In the genomic region with DNA sequence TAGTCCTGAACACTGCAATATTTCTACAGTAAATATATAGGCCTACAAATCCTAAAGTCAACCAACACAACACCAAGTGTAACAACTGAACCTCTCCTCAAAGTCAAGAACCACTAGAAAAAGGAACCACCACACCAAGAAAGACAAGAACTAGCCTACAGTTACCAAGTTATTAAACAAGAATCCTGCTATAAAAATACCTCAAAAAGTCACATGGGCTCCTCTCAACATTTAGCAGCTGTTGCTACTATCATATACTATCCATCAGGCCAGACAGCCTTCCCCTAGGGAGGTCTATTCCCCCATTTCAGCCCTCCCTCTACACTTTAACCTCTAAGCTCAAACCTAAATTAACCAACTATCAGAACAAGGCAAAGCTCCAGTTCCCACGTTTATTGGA, we compare ENCODE assay signal across 8 mouse cellular contexts. TPM values are rescaled to one million over a fixed set of nuclear protein-coding genes. Genes with fewer than 3 reads are reported as not detected.
DNase-seq lines count a peak whose midpoint lies in the region; ATAC-seq and TF ChIP-seq lines count a peak whose summit lies in the region.

No protein-coding gene starts in this region.

- peak overlapping the region; percentile 99 for H3K4me3 ChIP-seq in heart, embryonic 11.5 days (ENCODE audit: low read depth, low read length)
- peak overlapping the region; percentile 94 to 96 for H3K4me3 ChIP-seq in ES-E14 (ENCODE audit: insufficient read depth in 1 of 2, low read depth in 1 of 2, low read length in 2 of 2, poor library complexity in 1 of 2, severe bottlenecking in 1 of 2)
- H3K4me3 ChIP-seq in heart, postnatal 0 days (ENCODE audit: low read depth, low read length): peak overlapping the region; percentile 99
- H3K4me3 ChIP-seq in macrophage (ENCODE audit: inconsistent target): peak overlapping the region; percentile 64

- no peak for ATAC-seq in heart, embryonic 11.5 days (replicated peaks; ENCODE audit: insufficient number of reproducible peaks, low FRiP score, low TSS enrichment)
- no peak for ATAC-seq in heart, postnatal 0 days (ENCODE audit: insufficient read depth, low read depth)
- no peak for ATAC-seq in activated CD4-positive, CD25-positive, alpha-beta regulatory T cell, adult 4 months

- H3K9ac ChIP-seq in heart, embryonic 11.5 days (ENCODE audit: low read depth, low read length): peak overlapping the region; percentile 52; the same call in 1 of the 2 replicates
- peak overlapping the region; percentile 42; the same call in 1 of the 2 replicates for H3K9ac ChIP-seq in ES-E14 (ENCODE audit: insufficient read depth, low read depth, low read length, poor library complexity, severe bottlenecking)
- H3K9ac ChIP-seq in heart, postnatal 0 days (replicated peaks; ENCODE audit: low read depth, low read length): peak overlapping the region; percentile 97; the same call in 1 of the 2 replicates

- in situ Hi-C loops in ES-E14 (cut with MboI; ENCODE audit: low sequenced_read_pairs in 2 of 2, unreplicated experiment in 2 of 2): no loop called here

- no peak for TF ChIP-seq EP300 in heart, postnatal 0 days (IDR thresholded peaks at IDR 0.05; ENCODE audit: low read depth)

- no peaks in the 10 kb centered on the region for H3K27me3 ChIP-seq in heart, embryonic 11.5 days (ENCODE audit: control insufficient read depth, insufficient read depth, low read length)
- no peaks in the 10 kb centered on the region for H3K27me3 ChIP-seq in heart, postnatal 0 days (ENCODE audit: control insufficient read depth, insufficient read depth, low read length)

- H3K4me1 ChIP-seq in heart, embryonic 11.5 days (ENCODE audit: control insufficient read depth, insufficient read depth, low read length): peaks cover 12% of the 10 kb centered on the region
- peaks cover 7 to 9% of the 10 kb centered on the region in 2 experiments for H3K4me1 ChIP-seq in ES-E14 (ENCODE audit: control insufficient read depth in 2 of 2, insufficient read depth in 2 of 2, low read length in 2 of 2, poor library complexity in 1 of 2)
- H3K4me1 ChIP-seq in heart, postnatal 0 days (ENCODE audit: control insufficient read depth, insufficient read depth): 0 out of 2 replicates have a peak, but pooled peaks cover 4% of the 10 kb centered on the region

- no peak for DNase-seq in heart, adult 11 months
- DNase-seq in ES-E14 (ENCODE audit: low read depth, low spot score): no peak
- DNase-seq in heart, postnatal 0 days (ENCODE audit: low spot score): no peak
- no peak for DNase-seq in right cerebral cortex, adult 18-20 months
- DNase-seq in ovary, postnatal 36 days (ENCODE audit: low spot score): no peak

- H3K27ac ChIP-seq in heart, embryonic 11.5 days (ENCODE audit: low read depth, low read length): no peak overlapping the region
- H3K27ac ChIP-seq in ES-E14 (ENCODE audit: insufficient read depth, low read depth, low read length, poor library complexity, severe bottlenecking) (no peak overlapping the region), macrophage (no peak overlapping the region)
- no peak overlapping the region for H3K27ac ChIP-seq in heart, postnatal 0 days (ENCODE audit: low read depth)

- H3K79me2 ChIP-seq in macrophage (ENCODE audit: inconsistent target): peaks cover 62% of the 10 kb centered on the region

- no peaks in the 10 kb centered on the region for H3K9me3 ChIP-seq in heart, embryonic 11.5 days (replicated peaks; ENCODE audit: control insufficient read depth, low read length)
- H3K9me3 ChIP-seq in ES-E14 (ENCODE audit: control insufficient read depth, insufficient read depth, low read depth, low read length): no peaks in the 10 kb centered on the region
- no peaks in the 10 kb centered on the region for H3K9me3 ChIP-seq in heart, postnatal 0 days (replicated peaks; ENCODE audit: control insufficient read depth, low read length)

- H3K36me3 ChIP-seq in heart, embryonic 11.5 days (ENCODE audit: control insufficient read depth, insufficient read depth, low read length): peaks cover 7% of the 10 kb centered on the region
- H3K36me3 ChIP-seq in ES-E14 (ENCODE audit: control insufficient read depth, insufficient read depth, low read length, poor library complexity, severe bottlenecking) (peaks cover under 1% of the 10 kb centered on the region; the same call in 1 of the 2 replicates), macrophage (ENCODE audit: inconsistent target) (peaks cover 19% of the 10 kb centered on the region; the same call in 1 of the 2 replicates)
- peaks cover 16% of the 10 kb centered on the region for H3K36me3 ChIP-seq in heart, postnatal 0 days (replicated peaks; ENCODE audit: control insufficient read depth, insufficient read depth, low read length)

- no peak for TF ChIP-seq CTCF in heart, postnatal 0 days (IDR thresholded peaks at IDR 0.05; ENCODE audit: low read depth)

- peak overlapping the region; percentile 90 for H3K4me2 ChIP-seq in heart, embryonic 11.5 days
- H3K4me2 ChIP-seq in heart, postnatal 0 days (ENCODE audit: low read depth, low read length): peak overlapping the region; percentile 91

- WGBS in heart, embryonic 11.5 days (ENCODE audit: insufficient replicate concordance): 9% methylated on average over 1 of the region's 1 CpGs
- 7% methylated on average over 1 of the region's 1 CpGs for WGBS in heart, postnatal 0 days
- 0% methylated on average over 1 of the region's 1 CpGs for WGBS in macrophage (ENCODE audit: missing documents)

TF ChIP-seq in ES-E14, 5 proteins besides CTCF, POLR2A, EP300 and RAD21:
- no peak for TF ChIP-seq ZC3H11A (IDR thresholded peaks at IDR 0.05; ENCODE audit: borderline replicate concordance, low read depth, low read length)
- no peak for TF ChIP-seq CHD2 (IDR thresholded peaks at IDR 0.05; ENCODE audit: low read depth, low read length)
- TF ChIP-seq ZNF384 (IDR thresholded peaks at IDR 0.05; ENCODE audit: low read depth, low read length): no peak

RNA-seq across cellular contexts. Expression of a gene that starts 2.3 kb away (rescaled TPM):
- polyA plus RNA-seq in heart, embryonic 11.5 days (2014; fragmentation: Nextera tagmentation; extraction: Ambion mirVana): 65.3 and 70.1 TPM in 2 replicates
- 113 and 144 TPM in 2 replicates for total RNA-seq in ES-E14 (2012; rRNA removed)
- total RNA-seq in heart, postnatal 0 days (2014; rRNA removed; ENCODE audit: low replicate concordance): 21.6 and 32.1 TPM in 2 replicates
- 34.2 and 41.4 TPM in 2 replicates for polyA plus RNA-seq in heart, postnatal 0 days (2015; fragmentation: Nextera tagmentation; extraction: Ambion mirVana)
- total RNA-seq in macrophage (2018; cell fraction: chromatin; rRNA removed): 100 to 1,000 TPM; 158 to 311 (median 218) TPM
- total RNA-seq in macrophage (2018; cell fraction: cytosol; rRNA removed): 10 to 100 TPM; 44.5 to 87.7 (median 64.7) TPM
- total RNA-seq in macrophage (2018; cell fraction: nucleus; rRNA removed): 100 to 1,000 TPM in 25 of 26 experiments, 10 to 100 TPM in 1; 93.2 to 233 (median 144) TPM
- 51.6 to 196 TPM (median 122 TPM) in 3 replicates for polyA plus RNA-seq in macrophage (2018)
- 100 to 1,000 TPM; 113 to 115 TPM for polyA plus RNA-seq in activated CD4-positive, CD25-positive, alpha-beta regulatory T cell, adult 4 months (2017; shearing (Covaris generic))

RNA-seq across cellular contexts. Expression of a gene that starts 23.7 kb away (rescaled TPM):
- polyA plus RNA-seq in heart, embryonic 11.5 days (2014; fragmentation: Nextera tagmentation; extraction: Ambion mirVana): 0.55 and 1.0 TPM in 2 replicates
- total RNA-seq in ES-E14 (2012; rRNA removed): 0.74 and 1.3 TPM in 2 replicates
- not detected in 2 replicates for total RNA-seq in heart, postnatal 0 days (2014; rRNA removed; ENCODE audit: low replicate concordance)
- polyA plus RNA-seq in heart, postnatal 0 days (2015; fragmentation: Nextera tagmentation; extraction: Ambion mirVana): 0.34 TPM in 1 of 2 replicates, not detected in the other
- 10 to 100 TPM in 8 of 26 experiments, 1 to 10 TPM in 17, not detected in 1; 2.1 to 16.7 (median 6.4) TPM for total RNA-seq in macrophage (2018; cell fraction: chromatin; rRNA removed)
- total RNA-seq in macrophage (2018; cell fraction: cytosol; rRNA removed): 1 to 10 TPM in 1 of 26 experiments, under 1 TPM in 4, not detected in 21; 0.31 to 1.1 (median 0.38) TPM
- 10 to 100 TPM in 1 of 26 experiments, 1 to 10 TPM in 22, not detected in 3; 1.1 to 10.7 (median 3.6) TPM for total RNA-seq in macrophage (2018; cell fraction: nucleus; rRNA removed)
- not detected in 3 replicates for polyA plus RNA-seq in macrophage (2018)
- 1 to 10 TPM in 1 of 2 experiments, not detected in 1; 1.6 TPM for polyA plus RNA-seq in activated CD4-positive, CD25-positive, alpha-beta regulatory T cell, adult 4 months (2017; shearing (Covaris generic))

RNA-seq across cellular contexts. Expression of a gene that starts 41.4 kb away (rescaled TPM):
- polyA plus RNA-seq in heart, embryonic 11.5 days (2014; fragmentation: Nextera tagmentation; extraction: Ambion mirVana): 28.3 and 28.9 TPM in 2 replicates
- 35.2 and 37.5 TPM in 2 replicates for total RNA-seq in ES-E14 (2012; rRNA removed)
- total RNA-seq in heart, postnatal 0 days (2014; rRNA removed; ENCODE audit: low replicate concordance): 21.1 and 21.9 TPM in 2 replicates
- polyA plus RNA-seq in heart, postnatal 0 days (2015; fragmentation: Nextera tagmentation; extraction: Ambion mirVana): 21.7 and 22.7 TPM in 2 replicates
- 10 to 100 TPM; 21.8 to 99.0 (median 67.5) TPM for total RNA-seq in macrophage (2018; cell fraction: chromatin; rRNA removed)
- 10 to 100 TPM; 13.2 to 34.7 (median 21.1) TPM for total RNA-seq in macrophage (2018; cell fraction: cytosol; rRNA removed)
- total RNA-seq in macrophage (2018; cell fraction: nucleus; rRNA removed): 10 to 100 TPM; 19.3 to 63.9 (median 33.7) TPM
- 24.9 to 35.5 TPM (median 30.3 TPM) in 3 replicates for polyA plus RNA-seq in macrophage (2018)
- polyA plus RNA-seq in activated CD4-positive, CD25-positive, alpha-beta regulatory T cell, adult 4 months (2017; shearing (Covaris generic)): 10 to 100 TPM; 40.0 to 44.5 TPM

Comparison
In these comparisons a context has a peak if more than half of its experiments do, and no peak if none do; other contexts are left out.
1. H3K9ac ChIP-seq: peak in every context shown above with its lines; median percentile 97 in heart, postnatal 0 days; 52 in heart, embryonic 11.5 days; 42 in ES-E14.